Mouse (Mus musculus): ENCODE measurements around the gene BC030870. TPM values are rescaled to one million over a fixed set of nuclear protein-coding genes. Genes with fewer than 3 reads are reported as not detected.

BC030870 gene
- total RNA-seq, 2 experiments from 2014 or later, result not detected

GRCm38 (mm10) chr8:65087711-65088110, 41.7 kb downstream of the BC030870 start:
- intact Hi-C loops (cut with DNase I), result no loop called here
- no peak for DNase-seq (ENCODE audit: low spot score in 2 of 2)

DNA sequence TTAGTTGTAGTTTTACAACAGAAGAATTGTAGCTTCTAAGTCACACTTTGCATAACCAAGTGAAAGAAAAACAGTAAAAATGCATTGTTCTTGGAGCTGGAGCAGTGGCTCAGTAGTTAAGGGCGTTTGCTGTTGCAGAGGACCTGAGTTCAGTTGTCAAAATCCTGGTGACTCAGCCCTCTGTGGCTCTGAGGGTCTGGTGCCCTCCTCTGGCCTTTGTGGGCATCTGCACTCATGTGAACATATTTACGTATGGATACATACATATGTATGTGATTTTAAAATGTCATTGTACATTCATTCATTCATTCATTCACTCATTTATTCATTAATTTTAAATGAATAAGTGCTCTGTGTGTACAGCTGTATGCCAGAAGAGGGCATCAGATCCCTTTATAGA, 43.7 kb downstream of the BC030870 start:
- intact Hi-C loops (cut with DNase I), result no loop called here
- DNase-seq (ENCODE audit: low spot score in 2 of 2), result no peak

DNA sequence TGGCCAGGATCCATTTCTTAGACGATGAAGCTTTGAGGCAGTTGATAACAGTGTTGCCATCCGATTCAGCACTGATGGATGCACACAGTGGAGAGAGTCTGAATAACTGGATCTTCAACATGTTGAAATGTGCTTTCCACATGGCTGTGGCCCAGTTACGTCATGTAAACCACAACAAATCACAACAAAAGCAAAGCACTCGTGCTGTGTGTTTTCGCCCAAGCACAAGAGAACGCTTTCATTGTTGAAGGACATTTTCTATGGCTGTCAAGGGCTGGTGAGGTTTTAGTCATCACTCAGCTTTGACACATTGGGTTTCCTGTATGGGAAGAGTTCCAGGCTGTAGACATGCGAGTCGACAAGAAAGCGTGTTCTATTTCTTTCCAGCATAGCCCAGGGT, 48.6 kb downstream of the BC030870 start:
- intact Hi-C loops (cut with DNase I), result no loop called here
- DNase-seq (ENCODE audit: low spot score in 2 of 2), result no peak

GRCm38 (mm10) chr8:65074733-65075132, 54.6 kb downstream of the BC030870 start, which contains the start of gene Gm10663:
TSS of gene Gm10663 (plus strand) at chr8:65075033.
- intact Hi-C loops (cut with DNase I), result no loop called here
- DNase-seq (ENCODE audit: low spot score in 2 of 2), result no peak

GRCm38 (mm10) chr8:65070996-65071395, 58.4 kb downstream of the BC030870 start:
- intact Hi-C loops (cut with DNase I), result no loop called here
- no peak for DNase-seq (ENCODE audit: low spot score in 2 of 2)

DNA sequence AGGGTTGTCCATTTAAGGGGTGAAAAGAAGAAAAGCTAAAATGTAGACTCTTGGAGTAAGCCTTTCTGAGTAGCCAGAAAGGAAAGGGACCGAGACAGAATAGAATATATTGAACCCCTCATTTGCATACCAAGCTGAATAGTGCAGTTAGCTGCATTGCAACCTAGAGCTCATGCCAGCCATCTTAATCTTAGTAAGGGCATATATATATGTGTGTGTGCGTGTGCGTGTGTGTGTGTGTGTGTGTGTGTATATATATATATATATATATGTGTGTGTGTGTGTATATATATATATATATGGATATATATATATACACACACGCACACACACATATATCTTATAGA, 60.9 kb downstream of the BC030870 start:
- DNase-seq (ENCODE audit: low spot score in 2 of 2), result no peak
- intact Hi-C loops (cut with DNase I), result no loop called here

- intact Hi-C loops (cut with DNase I), result no loop called here
Observed at GRCm38 (mm10) chr8:65067694-65068472, 61.5 kb downstream of the BC030870 start.

DNA sequence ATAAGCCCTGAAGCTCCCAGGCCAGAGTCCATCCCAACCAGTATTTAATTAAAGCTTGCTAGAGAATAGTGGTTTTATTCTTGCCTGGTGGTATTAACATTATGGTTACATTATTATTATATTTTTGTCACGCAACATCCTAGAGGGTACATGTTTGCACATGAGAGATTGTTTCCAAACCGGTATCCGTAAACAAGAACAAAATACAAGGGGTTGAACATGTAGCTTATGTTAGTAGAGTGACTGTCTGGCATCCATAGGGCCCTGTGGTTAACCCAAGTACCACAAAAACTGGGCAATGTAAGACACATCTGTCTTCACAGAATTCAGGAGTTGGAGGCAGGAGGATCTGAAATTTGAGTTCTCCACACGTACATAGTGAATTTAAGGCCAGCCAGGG, 62.3 kb downstream of the BC030870 start:
- DNase-seq (ENCODE audit: low spot score in 2 of 2), result no peak
- intact Hi-C loops (cut with DNase I), result no loop called here

More at GRCm38 (mm10) chr8:65067694-65068472, 61.5 kb downstream of the BC030870 start:
- no peak for DNase-seq (ENCODE audit: low spot score in 2 of 2)

DNA sequence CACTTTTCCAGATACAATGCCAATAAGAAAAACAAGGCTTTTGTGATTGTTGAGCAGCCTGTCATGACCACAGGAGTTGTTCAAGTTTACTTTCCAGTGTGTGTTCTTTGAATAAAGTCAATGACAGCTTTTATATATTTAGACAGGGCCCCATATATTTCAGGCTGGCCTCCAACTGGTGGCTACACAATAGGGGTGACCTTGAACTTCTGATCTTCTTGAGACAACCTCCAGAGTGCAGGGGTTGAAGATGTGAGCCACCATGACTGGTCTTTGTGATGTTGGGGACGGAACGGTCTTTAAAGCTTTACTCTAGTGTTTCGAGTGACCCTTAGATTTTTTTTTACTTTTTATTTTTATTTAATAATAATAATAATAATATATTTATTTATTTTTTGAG, 63.7 kb downstream of the BC030870 start:
- intact Hi-C loops (cut with DNase I), result no loop called here

GRCm38 (mm10) chr8:65064071-65064470, 65.3 kb downstream of the BC030870 start:
- intact Hi-C loops (cut with DNase I), result no loop called here
- DNase-seq (ENCODE audit: low spot score in 2 of 2), result no peak

More for the DNA sequence above, 63.7 kb downstream of the BC030870 start:
- DNase-seq (ENCODE audit: low spot score in 2 of 2), result no peak

DNA sequence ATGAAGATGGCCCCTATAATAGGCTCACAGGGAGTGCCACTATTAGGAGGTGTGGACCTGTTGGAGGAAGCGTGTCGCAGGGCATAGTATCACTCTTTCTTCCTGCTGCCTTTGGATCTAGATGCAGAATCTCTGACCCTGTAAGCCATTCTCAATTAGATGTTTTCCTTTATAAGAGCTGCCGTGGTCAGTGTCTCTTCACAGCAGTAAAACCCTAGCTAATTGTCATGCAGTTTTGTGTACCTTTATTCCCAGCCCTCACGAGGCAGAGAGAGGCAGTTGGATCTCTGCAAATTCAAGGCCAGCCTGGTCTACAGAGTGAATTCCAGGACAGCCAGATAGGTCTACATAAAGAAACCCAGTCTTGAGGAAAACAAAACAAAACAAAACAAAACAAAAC, 67.2 kb downstream of the BC030870 start:
- intact Hi-C loops (cut with DNase I), result no loop called here
- DNase-seq (ENCODE audit: low spot score in 2 of 2), result no peak

DNA sequence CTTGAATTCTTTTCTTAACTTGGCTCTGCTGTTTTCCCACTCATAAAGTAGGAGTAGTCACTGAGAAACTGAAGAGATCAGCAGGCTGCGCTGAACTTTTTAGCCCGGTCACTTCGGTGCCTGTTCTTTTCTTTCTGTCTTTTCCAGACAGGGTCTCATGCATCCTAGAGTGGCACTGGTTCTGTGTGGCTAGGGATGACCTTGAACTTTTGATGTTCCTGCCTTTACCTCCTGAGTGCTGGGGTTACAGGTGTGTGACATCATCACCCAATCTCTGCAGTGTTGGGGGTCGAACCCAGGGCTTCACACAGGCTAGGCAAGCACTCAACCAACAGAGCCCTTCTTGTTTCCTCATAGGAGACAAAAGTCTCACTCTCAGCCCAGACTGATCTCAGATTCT, 72.6 kb downstream of the BC030870 start:
- no peak for DNase-seq (ENCODE audit: low spot score in 2 of 2)
- intact Hi-C loops (cut with DNase I), result no loop called here

GRCm38 (mm10) chr8:65053968-65054367, 75.4 kb downstream of the BC030870 start:
- intact Hi-C loops (cut with DNase I), result no loop called here
- DNase-seq (ENCODE audit: low spot score in 2 of 2), result no peak

DNA sequence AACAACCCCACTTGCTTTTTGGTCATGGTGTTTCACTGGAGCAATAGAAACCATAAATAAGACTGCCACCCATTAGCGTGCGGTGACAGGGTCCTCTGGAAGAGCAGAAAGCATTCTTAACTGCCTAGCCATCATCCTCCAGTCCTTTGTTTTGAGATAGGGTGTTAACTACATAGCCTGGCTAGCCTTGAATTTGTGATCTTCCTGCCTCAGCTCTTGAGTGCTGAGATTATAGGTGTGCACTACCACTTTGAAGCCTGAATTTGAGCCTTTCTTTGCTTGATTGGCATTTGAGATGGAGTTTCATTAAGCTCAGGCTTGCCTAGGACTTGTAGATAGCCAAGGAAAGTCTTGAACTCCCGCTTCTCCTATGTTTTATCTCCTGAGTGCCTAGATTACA, 75.8 kb downstream of the BC030870 start:
- DNase-seq (ENCODE audit: low spot score in 2 of 2), result no peak
- intact Hi-C loops (cut with DNase I), result no loop called here

DNA sequence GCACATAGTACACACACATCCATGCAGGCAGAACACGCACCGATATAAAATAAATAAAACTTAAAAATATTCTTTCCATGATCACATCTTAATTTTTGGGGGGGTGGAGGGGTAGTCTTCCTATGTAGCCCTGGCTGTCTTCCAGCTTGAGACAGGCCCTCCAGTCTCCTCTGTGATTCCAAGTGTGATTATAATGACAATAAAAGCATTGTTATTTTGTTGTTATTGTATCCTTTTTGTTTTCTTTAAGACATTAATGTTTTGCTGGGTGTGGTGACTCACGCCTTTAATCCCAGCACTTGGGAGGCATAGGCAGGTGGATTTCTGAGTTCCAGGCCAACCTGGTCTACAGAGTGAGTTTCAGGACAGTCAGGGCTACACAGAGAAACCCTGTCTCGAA, 81.6 kb downstream of the BC030870 start:
- no peak for DNase-seq (ENCODE audit: low spot score in 2 of 2)
- intact Hi-C loops (cut with DNase I), result no loop called here

DNA sequence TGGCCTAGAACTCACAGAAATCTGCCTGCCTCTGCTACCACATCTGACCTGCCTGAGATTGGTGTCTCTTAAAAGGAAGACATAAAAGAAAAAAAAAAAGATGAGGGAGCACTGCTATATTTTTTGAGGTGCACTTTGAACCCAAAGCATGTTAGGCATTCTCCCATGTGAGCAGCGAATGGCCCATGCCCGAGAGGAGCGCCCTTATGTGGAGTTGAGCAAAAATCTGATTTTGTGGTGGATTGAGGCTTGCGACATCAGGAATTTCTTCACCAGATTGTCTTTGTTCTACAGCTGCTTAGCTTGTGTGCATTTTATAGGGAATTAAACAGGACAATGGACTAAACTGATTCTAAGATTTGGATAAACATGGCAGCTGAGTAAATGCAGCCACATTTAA, 82.2 kb downstream of the BC030870 start:
- intact Hi-C loops (cut with DNase I), result no loop called here
- DNase-seq (ENCODE audit: low spot score in 2 of 2), result no peak

GRCm38 (mm10) chr8:65046565-65046964, 82.8 kb downstream of the BC030870 start:
- intact Hi-C loops (cut with DNase I), result no loop called here
- no peak for DNase-seq (ENCODE audit: low spot score in 2 of 2)

- peak in 1 of 2 experiments; percentile 5 for DNase-seq (ENCODE audit: low spot score in 2 of 2)
Observed at GRCm38 (mm10) chr8:65037117-65037533, 92.2 kb downstream of the BC030870 start, which contains the start of gene Apela. TSS of gene Apela (minus strand) at chr8:65037336.

More at GRCm38 (mm10) chr8:65037117-65037533, 92.2 kb downstream of the BC030870 start, which contains the start of gene Apela:
- intact Hi-C loops (cut with DNase I), result no loop called here

Data from left cerebral cortex, postnatal 36 days (tissue).